Mouse (Mus musculus): ENCODE measurements at regions not wholly inside any gene's neighbourhood (a gene's known extent, or its start where the extent isn't known, plus 50 kb on each side); places are given as distances from the start of the nearest gene placed in this dataset.
"Not testable (repeated sequence)": the region's sequence is repeated elsewhere in the genome, so short reads cannot be mapped to it uniquely, and the experiment has no call there.

DNA sequence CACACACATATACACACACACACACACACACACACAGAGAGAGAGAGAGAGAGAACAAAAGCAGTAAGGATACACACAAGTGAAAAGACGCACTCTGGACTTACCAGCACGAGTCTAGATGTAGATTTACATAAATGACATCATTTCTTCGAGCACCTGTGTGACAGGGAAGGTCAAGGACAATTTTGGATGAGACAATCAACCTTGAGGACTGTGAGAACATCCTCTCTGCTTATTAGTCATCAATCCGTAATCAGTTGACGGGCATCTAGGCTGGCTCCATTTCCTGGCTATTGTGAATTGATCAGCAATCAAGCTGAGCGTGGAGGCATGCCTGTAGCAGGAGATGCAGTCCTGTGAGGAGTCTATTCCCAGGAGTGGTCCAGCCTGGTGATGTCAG is 293.7 kb downstream of the Gadd45g start:
- Histone ChIP-seq H3K9ac (replicated peaks) (no peak overlapping the region), H3K4me3 (replicated peaks) (no peak overlapping the region), H3K4me1 (no peaks in the 10 kb centered on the region), H3K36me3 (no peaks in the 10 kb centered on the region), H3K4me2 (no peak overlapping the region), H3K27me3 (replicated peaks) (no peaks in the 10 kb centered on the region), H3K27ac (replicated peaks) (no peak overlapping the region), H3K9me3 (replicated peaks) (no peaks in the 10 kb centered on the region)
- ATAC-seq (ENCODE audit: low FRiP score) = no peak
- WGBS = 79% methylated on average over 6 of the region's 6 CpGs

GRCm38 (mm10) chr13:52144066-52144465 is 297.6 kb downstream of the Gadd45g start:
- not testable (repeated sequence) for H3K4me3 ChIP-seq (replicated peaks)

GRCm38 (mm10) chr13:52145926-52146325 is 299.4 kb downstream of the Gadd45g start:
- no peak overlapping the region for H3K27ac ChIP-seq (replicated peaks)
- no peak overlapping the region for H3K4me3 ChIP-seq (replicated peaks)
- 89% methylated on average over 5 of the region's 5 CpGs for WGBS
- H3K9ac ChIP-seq (replicated peaks) = no peak overlapping the region
- no peaks in the 10 kb centered on the region for H3K9me3 ChIP-seq (replicated peaks)
- H3K4me2 ChIP-seq = no peak overlapping the region
- H3K36me3 ChIP-seq = no peaks in the 10 kb centered on the region
- no peak for ATAC-seq (ENCODE audit: low FRiP score)
- no peaks in the 10 kb centered on the region for H3K27me3 ChIP-seq (replicated peaks)
- no peaks in the 10 kb centered on the region for H3K4me1 ChIP-seq

More at GRCm38 (mm10) chr13:52144066-52144465, 297.6 kb downstream of the Gadd45g start:
- H3K36me3 ChIP-seq; H3K27me3 ChIP-seq (replicated peaks); H3K9ac ChIP-seq (replicated peaks); ATAC-seq (ENCODE audit: low FRiP score); H3K4me1 ChIP-seq; H3K9me3 ChIP-seq (replicated peaks); H3K27ac ChIP-seq (replicated peaks); H3K4me2 ChIP-seq: not testable (repeated sequence)
- WGBS = 83% methylated on average over 1 of the region's 1 CpGs

DNA sequence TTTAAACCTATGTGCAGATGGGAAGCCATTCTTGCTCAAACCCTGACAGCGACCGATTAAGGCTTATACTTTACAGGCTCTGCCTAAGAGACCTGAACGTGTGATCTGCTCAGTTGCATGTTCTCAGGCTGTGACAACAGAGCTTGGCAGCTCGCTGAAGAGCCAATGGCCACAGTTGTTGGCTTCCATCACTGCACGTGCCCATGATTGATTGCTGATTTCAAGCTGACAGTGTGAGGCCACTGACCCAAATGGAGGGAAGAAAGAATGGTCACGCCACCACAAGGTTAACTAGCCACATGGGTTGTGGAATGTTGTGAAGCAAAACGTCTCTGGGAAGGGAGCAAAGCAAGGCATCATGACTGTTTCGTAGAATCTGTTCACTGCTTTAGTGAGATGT is 303.8 kb downstream of the Gadd45g start:
- H3K27ac ChIP-seq (replicated peaks) = no peak overlapping the region
- ATAC-seq (ENCODE audit: low FRiP score) = no peak
- no peaks in the 10 kb centered on the region for H3K36me3 ChIP-seq
- H3K9me3 ChIP-seq (replicated peaks) = no peaks in the 10 kb centered on the region
- H3K9ac ChIP-seq (replicated peaks) = no peak overlapping the region
- H3K4me1 ChIP-seq = peaks cover 22% of the 10 kb centered on the region
- 91% methylated on average over 8 of the region's 8 CpGs for WGBS
- no peak overlapping the region for H3K4me3 ChIP-seq (replicated peaks)
- no peak overlapping the region for H3K4me2 ChIP-seq
- H3K27me3 ChIP-seq (replicated peaks) = no peaks in the 10 kb centered on the region

GRCm38 (mm10) chr13:52151777-52152176 is 305.3 kb downstream of the Gadd45g start:
- Histone ChIP-seq H3K9me3 (replicated peaks) (no peaks in the 10 kb centered on the region), H3K4me3 (replicated peaks) (no peak overlapping the region), H3K27me3 (replicated peaks) (no peaks in the 10 kb centered on the region), H3K9ac (replicated peaks) (no peak overlapping the region), H3K4me1 (peaks cover 28% of the 10 kb centered on the region), H3K36me3 (no peaks in the 10 kb centered on the region), H3K27ac (replicated peaks) (no peak overlapping the region), H3K4me2 (no peak overlapping the region)
- no peak for ATAC-seq (ENCODE audit: low FRiP score)
- 79% methylated on average over 11 of the region's 11 CpGs for WGBS

- Histone ChIP-seq H3K9ac (replicated peaks) (no peak overlapping the region), H3K36me3 (no peaks in the 10 kb centered on the region), H3K4me1 (peaks cover 28% of the 10 kb centered on the region), H3K4me2 (no peak overlapping the region), H3K9me3 (replicated peaks) (no peaks in the 10 kb centered on the region), H3K4me3 (replicated peaks) (no peak overlapping the region), H3K27me3 (replicated peaks) (no peaks in the 10 kb centered on the region), H3K27ac (replicated peaks) (no peak overlapping the region)
- no peak for ATAC-seq (ENCODE audit: low FRiP score)
- 57% methylated on average over 4 of the region's 4 CpGs for WGBS
These were observed 305.7 kb downstream of the Gadd45g start for GRCm38 (mm10) chr13:52152221-52152620.

DNA sequence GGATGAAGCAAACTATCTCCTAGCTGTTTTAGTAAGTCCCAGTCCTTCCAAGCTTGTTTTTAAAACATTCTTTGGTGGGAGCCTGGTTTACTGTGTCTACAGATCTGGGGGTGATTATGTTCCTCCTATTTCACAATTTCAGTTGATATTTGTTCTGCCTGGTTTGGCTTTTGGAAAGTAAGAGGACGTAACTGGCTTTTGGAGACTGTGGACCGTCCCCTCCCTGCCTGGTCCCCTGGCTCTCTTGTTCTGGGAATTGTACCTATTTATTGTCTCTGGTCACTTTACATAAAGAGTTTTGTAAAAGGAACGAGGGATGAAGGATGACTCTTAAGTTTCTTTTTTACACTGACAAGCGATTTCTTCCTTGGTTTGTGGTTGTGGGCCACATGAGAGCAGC is 306.6 kb downstream of the Gadd45g start:
- no peaks in the 10 kb centered on the region for H3K27me3 ChIP-seq (replicated peaks)
- H3K9ac ChIP-seq (replicated peaks) = no peak overlapping the region
- H3K9me3 ChIP-seq (replicated peaks) = no peaks in the 10 kb centered on the region
- H3K36me3 ChIP-seq = no peaks in the 10 kb centered on the region
- no peak for ATAC-seq (ENCODE audit: low FRiP score)
- H3K27ac ChIP-seq (replicated peaks) = no peak overlapping the region
- no peak overlapping the region for H3K4me2 ChIP-seq
- WGBS = 77% methylated on average over 4 of the region's 4 CpGs
- H3K4me3 ChIP-seq (replicated peaks) = no peak overlapping the region
- peaks cover 28% of the 10 kb centered on the region for H3K4me1 ChIP-seq

GRCm38 (mm10) chr13:52153576-52153975 is 307.1 kb downstream of the Gadd45g start:
- Histone ChIP-seq H3K9ac (replicated peaks) (no peak overlapping the region), H3K27ac (replicated peaks) (0 out of 2 replicates have a peak overlapping the region, but pooled peaks have one; percentile 72), H3K4me2 (no peak overlapping the region), H3K4me1 (peaks cover 28% of the 10 kb centered on the region), H3K27me3 (replicated peaks) (no peaks in the 10 kb centered on the region), H3K4me3 (replicated peaks) (no peak overlapping the region), H3K36me3 (no peaks in the 10 kb centered on the region), H3K9me3 (replicated peaks) (no peaks in the 10 kb centered on the region)
- ATAC-seq (ENCODE audit: low FRiP score) = no peak
- WGBS = 72% methylated on average over 4 of the region's 4 CpGs

GRCm38 (mm10) chr13:52154111-52154843 is 307.8 kb downstream of the Gadd45g start:
- H3K4me2 ChIP-seq = peak overlapping the region; percentile 41
- WGBS = 70% methylated on average over 5 of the region's 5 CpGs
- peak; percentile 34; the same call in 1 of the 2 replicates for ATAC-seq (ENCODE audit: low FRiP score)

GRCm38 (mm10) chr13:52154844-52155587 is 308.5 kb downstream of the Gadd45g start:
- peak; percentile 91 for ATAC-seq (ENCODE audit: low FRiP score)
- no peaks in the 10 kb centered on the region for H3K9me3 ChIP-seq (replicated peaks)
- no peaks in the 10 kb centered on the region for H3K27me3 ChIP-seq (replicated peaks)
- no peak overlapping the region for H3K9ac ChIP-seq (replicated peaks)
- H3K4me1 ChIP-seq = peaks cover 28% of the 10 kb centered on the region
- H3K27ac ChIP-seq (replicated peaks) = peak overlapping the region; percentile 72
- no peaks in the 10 kb centered on the region for H3K36me3 ChIP-seq
- no peak overlapping the region for H3K4me3 ChIP-seq (replicated peaks)
- peak overlapping the region; percentile 41 for H3K4me2 ChIP-seq
- WGBS = 30% methylated on average over 14 of the region's 14 CpGs

More at GRCm38 (mm10) chr13:52154111-52154843, 307.8 kb downstream of the Gadd45g start:
- peaks cover 28% of the 10 kb centered on the region for H3K4me1 ChIP-seq
- H3K27ac ChIP-seq (replicated peaks) = peak overlapping the region; percentile 72
- H3K9ac ChIP-seq (replicated peaks) = no peak overlapping the region
- no peaks in the 10 kb centered on the region for H3K27me3 ChIP-seq (replicated peaks)
- H3K4me3 ChIP-seq (replicated peaks) = no peak overlapping the region
- no peaks in the 10 kb centered on the region for H3K9me3 ChIP-seq (replicated peaks)
- H3K36me3 ChIP-seq = no peaks in the 10 kb centered on the region

GRCm38 (mm10) chr13:52155588-52156086 is 309.2 kb downstream of the Gadd45g start:
- Histone ChIP-seq H3K4me3 (replicated peaks) (no peak overlapping the region), H3K27ac (replicated peaks) (0 out of 2 replicates have a peak overlapping the region, but pooled peaks have one; percentile 72), H3K36me3 (no peaks in the 10 kb centered on the region), H3K27me3 (replicated peaks) (no peaks in the 10 kb centered on the region), H3K9me3 (replicated peaks) (no peaks in the 10 kb centered on the region), H3K4me1 (peaks cover 28% of the 10 kb centered on the region), H3K9ac (replicated peaks) (no peak overlapping the region), H3K4me2 (no peak overlapping the region)
- WGBS = 86% methylated on average over 8 of the region's 8 CpGs
- ATAC-seq (ENCODE audit: low FRiP score) = no peak

- no peak for ATAC-seq (ENCODE audit: low FRiP score)
- no peaks in the 10 kb centered on the region for H3K36me3 ChIP-seq
- no peak overlapping the region for H3K9ac ChIP-seq (replicated peaks)
- 82% methylated on average over 7 of the region's 7 CpGs for WGBS
- no peak overlapping the region for H3K4me3 ChIP-seq (replicated peaks)
- H3K4me2 ChIP-seq = no peak overlapping the region
- H3K4me1 ChIP-seq = no peaks in the 10 kb centered on the region
- no peaks in the 10 kb centered on the region for H3K9me3 ChIP-seq (replicated peaks)
- no peaks in the 10 kb centered on the region for H3K27me3 ChIP-seq (replicated peaks)
- no peak overlapping the region for H3K27ac ChIP-seq (replicated peaks)
These were observed 316.2 kb downstream of the Gadd45g start for GRCm38 (mm10) chr13:52162676-52163075.
